Mouse (Mus musculus) intestine, postnatal 0 days (tissue): ENCODE data around the gene Klhdc7a. TPM values are rescaled to one million over a fixed set of nuclear protein-coding genes. Genes with fewer than 3 reads are reported as not detected.

Source experiments
- ATAC-seq: fragments of 200-750 bp; cut with Nextera tagmentation; 2 replicates; pipeline ENCODE4 v1.8.0; 2017; ENCODE audit warnings: mild to moderate bottlenecking, moderate TSS enrichment, moderate library complexity
- H3K27ac ChIP-seq: fragments of 300-500 bp; sonication (generic); 2 replicates; pipeline ENCODE4 v1.5.1; 2014; ENCODE audit warnings: mild to moderate bottlenecking, low read depth, low read length, moderate library complexity
- H3K27me3 ChIP-seq: fragments of 300-500 bp; sonication (generic); replicated peaks from 2 replicates; pipeline ENCODE4 v1.6.1; 2014; ENCODE audit warnings: low read length, mixed read lengths; ENCODE audit not compliant: control insufficient read depth, insufficient read depth
- H3K36me3 ChIP-seq: fragments of 300-500 bp; sonication (generic); 2 replicates; pipeline ENCODE4 v1.6.1; 2014; ENCODE audit warnings: mild to moderate bottlenecking, moderate library complexity; ENCODE audit not compliant: control insufficient read depth, insufficient read depth
- H3K4me1 ChIP-seq: fragments of 300-500 bp; sonication (generic); replicated peaks from 2 replicates; pipeline ENCODE4 v1.6.1; 2014; ENCODE audit warnings: antibody characterized with exemption, low read length, mixed read lengths; ENCODE audit not compliant: control insufficient read depth, insufficient read depth
- H3K4me2 ChIP-seq: fragments of 300-500 bp; sonication (generic); replicated peaks from 2 replicates; pipeline ENCODE4 v1.6.1; 2014; ENCODE audit warnings: low read depth, mild to moderate bottlenecking, moderate library complexity
- H3K4me3 ChIP-seq: fragments of 300-500 bp; sonication (generic); 2 replicates; pipeline ENCODE4 v1.5.1; 2014; ENCODE audit warnings: low read depth, low read length
- H3K9ac ChIP-seq: fragments of 300-500 bp; sonication (generic); 2 replicates; pipeline ENCODE4 v1.6.1; 2014; ENCODE audit warnings: mild to moderate bottlenecking, low read depth, low read length
- H3K9me3 ChIP-seq: fragments of 300-500 bp; sonication (generic); 2 replicates; pipeline ENCODE4 v1.6.1; 2016; ENCODE audit warnings: mixed run types; ENCODE audit not compliant: control insufficient read depth
- CTCF ChIP-seq: sonication (generic); IDR thresholded peaks from 2 replicates; pipeline ENCODE4 v1.5.1; 2016; ENCODE audit warnings: low read depth, mild to moderate bottlenecking, control low read depth, antibody characterized with exemption, moderate library complexity
- WGBS: fragments of 180-500 bp; shearing (Covaris S2); extraction: QIAGEN DNeasy Blood & Tissue Kit; methylation state at CpG from one replicate; pipeline ENCODE4 v1.1.7; 2014; 5-methylcytosine and 5-hydroxymethylcytosine counted together
- polyA plus RNA-seq: library from polyadenylated mRNA; unstranded; fragments of >200 nt; fragmentation: Nextera tagmentation; extraction: Ambion mirVana; gene quantifications from 2 replicates; pipeline ENCODE4 v1.2.1, GENCODE M21; 2015

The Klhdc7a gene
- polyA plus RNA-seq, 1 experiment from 2014 or later, result 0.08 TPM

DNA sequence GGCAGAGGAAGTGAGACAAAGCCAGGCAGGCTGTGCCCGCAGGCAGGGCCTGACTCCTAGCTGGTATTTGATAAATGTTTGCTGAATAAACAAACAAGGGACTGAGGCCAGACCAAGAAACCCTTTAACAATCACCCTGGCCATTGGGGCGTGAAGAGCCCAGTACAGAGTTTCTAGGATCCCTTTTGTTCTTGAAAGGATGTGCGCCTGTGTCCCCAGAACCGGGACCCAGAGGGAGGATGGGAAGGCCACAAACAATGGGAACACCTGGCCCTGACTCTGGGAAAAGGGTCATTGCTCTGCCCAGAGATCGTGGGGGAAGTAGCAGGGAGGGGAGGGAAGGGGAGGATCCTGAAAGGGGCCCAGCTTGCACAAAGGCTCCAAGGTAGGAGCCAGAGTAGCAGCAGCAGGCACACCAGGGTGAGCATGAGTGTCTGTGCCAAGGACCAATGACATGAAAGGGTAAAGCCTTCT is 9.5 kb upstream of the Klhdc7a start:
- Histone ChIP-seq H3K4me3 (no peak overlapping the region), H3K4me2 (no peak overlapping the region), H3K9me3 (no peaks in the 10 kb centered on the region), H3K4me1 (0 out of 2 replicates have a peak, but pooled peaks cover 5% of the 10 kb centered on the region), H3K36me3 (no peaks in the 10 kb centered on the region), H3K9ac (no peak overlapping the region), H3K27me3 (no peaks in the 10 kb centered on the region), H3K27ac (no peak overlapping the region)
- TF ChIP-seq CTCF, result no peak
- WGBS, result 29% methylated on average over 5 of the region's 5 CpGs
- ATAC-seq, result no peak

DNA sequence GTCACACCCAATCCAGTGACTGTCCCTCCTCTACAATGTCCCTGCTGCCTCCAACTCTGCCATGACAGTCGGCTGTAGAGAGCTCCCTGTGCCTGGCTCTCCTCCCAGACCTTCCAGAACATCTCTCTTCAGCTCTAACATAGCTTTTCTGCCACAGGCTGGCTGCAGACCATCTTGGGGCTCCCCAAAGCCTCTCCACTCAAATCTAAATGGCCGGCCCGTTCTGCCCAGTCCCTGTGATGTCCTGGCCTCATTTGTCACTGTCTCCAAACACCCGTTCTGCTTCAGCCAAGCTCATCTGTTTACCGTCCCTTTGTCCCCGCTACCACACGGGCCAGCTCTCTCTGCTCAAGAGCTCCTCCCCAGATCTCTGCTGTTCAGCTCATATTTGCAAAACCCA is 6.7 kb upstream of the Klhdc7a start:
- Histone ChIP-seq H3K9me3 (no peaks in the 10 kb centered on the region), H3K27ac (no peak overlapping the region), H3K36me3 (no peaks in the 10 kb centered on the region), H3K4me2 (no peak overlapping the region), H3K4me3 (no peak overlapping the region), H3K4me1 (0 out of 2 replicates have a peak, but pooled peaks cover 5% of the 10 kb centered on the region), H3K27me3 (no peaks in the 10 kb centered on the region), H3K9ac (no peak overlapping the region)
- no peak for ATAC-seq
- no peak for TF ChIP-seq CTCF
- WGBS, result 30% methylated on average over 7 of the region's 7 CpGs

DNA sequence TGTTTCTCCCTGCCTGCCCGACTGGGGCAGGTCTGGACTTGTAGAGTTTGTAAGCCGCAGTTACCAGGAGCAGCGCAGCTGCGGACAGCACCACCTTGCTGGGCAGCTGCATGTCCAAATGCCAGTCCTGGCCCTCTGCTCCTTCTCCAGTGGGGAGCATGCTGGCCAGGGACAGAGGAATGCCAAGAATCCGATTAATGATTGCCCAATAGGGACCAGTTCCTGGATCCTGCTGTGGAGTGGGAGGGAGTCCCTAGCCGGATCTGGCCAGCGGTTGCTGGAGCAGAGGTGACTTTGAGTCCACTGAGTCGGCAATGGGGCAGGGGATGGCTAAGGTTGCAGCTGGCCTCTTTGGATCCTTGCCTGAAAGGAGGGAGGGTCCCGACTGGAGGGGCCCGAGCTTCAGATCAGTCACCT is 343 bp downstream of the Klhdc7a start:
- H3K4me1 ChIP-seq, result no peaks in the 10 kb centered on the region
- H3K4me3 ChIP-seq, result no peak overlapping the region
- 15% methylated on average over 10 of the region's 10 CpGs for WGBS
- H3K9me3 ChIP-seq, result no peaks in the 10 kb centered on the region
- no peaks in the 10 kb centered on the region for H3K36me3 ChIP-seq
- H3K27me3 ChIP-seq, result no peaks in the 10 kb centered on the region
- no peak overlapping the region for H3K27ac ChIP-seq
- no peak for TF ChIP-seq CTCF
- H3K9ac ChIP-seq, result no peak overlapping the region
- peak; percentile 64; the same call in 1 of the 2 replicates for ATAC-seq
- H3K4me2 ChIP-seq, result 0 out of 2 replicates have a peak overlapping the region, but pooled peaks have one; percentile 17

DNA sequence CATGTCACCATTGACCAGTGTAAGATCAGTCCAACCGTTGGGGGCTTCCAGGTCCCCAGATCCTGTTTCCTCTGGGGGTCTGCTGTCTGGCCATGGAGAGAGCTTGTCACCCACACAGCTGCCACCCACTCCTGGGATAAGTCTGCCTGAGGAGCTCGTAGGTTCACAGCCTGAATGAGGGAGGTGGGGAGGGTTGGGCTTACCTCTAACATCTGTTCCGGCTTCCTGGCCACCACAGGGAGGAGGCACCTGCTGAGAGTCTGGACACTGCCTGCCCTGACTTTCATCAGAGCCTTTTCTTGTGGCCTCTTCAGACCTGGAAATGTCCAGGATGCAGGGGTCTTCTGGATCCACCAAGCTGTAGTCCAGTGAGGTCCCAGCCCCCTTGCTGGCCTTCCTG is 845 bp downstream of the Klhdc7a start:
- WGBS, result 52% methylated on average over 3 of the region's 3 CpGs
- H3K36me3 ChIP-seq, result no peaks in the 10 kb centered on the region
- no peaks in the 10 kb centered on the region for H3K27me3 ChIP-seq
- no peak overlapping the region for H3K4me2 ChIP-seq
- no peak for TF ChIP-seq CTCF
- ATAC-seq, result no peak
- H3K4me1 ChIP-seq, result no peaks in the 10 kb centered on the region
- H3K9me3 ChIP-seq, result no peaks in the 10 kb centered on the region
- no peak overlapping the region for H3K9ac ChIP-seq
- no peak overlapping the region for H3K27ac ChIP-seq
- no peak overlapping the region for H3K4me3 ChIP-seq

GRCm38 (mm10) chr4:139965596-139966185 is 2.1 kb downstream of the Klhdc7a start:
- no peaks in the 10 kb centered on the region for H3K9me3 ChIP-seq
- ATAC-seq, result no peak
- H3K36me3 ChIP-seq, result no peaks in the 10 kb centered on the region
- WGBS, result 91% methylated on average over 28 of the region's 28 CpGs
- no peaks in the 10 kb centered on the region for H3K27me3 ChIP-seq
- no peaks in the 10 kb centered on the region for H3K4me1 ChIP-seq
- no peak for TF ChIP-seq CTCF
- no peak overlapping the region for H3K27ac ChIP-seq
- no peak overlapping the region for H3K9ac ChIP-seq
- H3K4me2 ChIP-seq, result no peak overlapping the region
- H3K4me3 ChIP-seq, result no peak overlapping the region

- Histone ChIP-seq H3K9me3 (no peaks in the 10 kb centered on the region), H3K36me3 (no peaks in the 10 kb centered on the region), H3K4me1 (no peaks in the 10 kb centered on the region), H3K27ac (no peak overlapping the region), H3K27me3 (no peaks in the 10 kb centered on the region), H3K4me2 (no peak overlapping the region), H3K9ac (no peak overlapping the region), H3K4me3 (no peak overlapping the region)
- WGBS, result 71% methylated on average over 4 of the region's 5 CpGs
- no peak for TF ChIP-seq CTCF
- ATAC-seq, result no peak
Observed at GRCm38 (mm10) chr4:139964406-139964805, 3.4 kb downstream of the Klhdc7a start.
